Mouse (Mus musculus): ENCODE results near the gene Cyb561d1.
A peak's percentile ranks its signal among the peaks of the same experiment; 100 is the strongest.

The Cyb561d1 gene

GRCm38 (mm10) chr3:108203621-108204325 lies 2.8 kb upstream of the Cyb561d1 start:
- DNase-seq = peak; percentile 81

DNA sequence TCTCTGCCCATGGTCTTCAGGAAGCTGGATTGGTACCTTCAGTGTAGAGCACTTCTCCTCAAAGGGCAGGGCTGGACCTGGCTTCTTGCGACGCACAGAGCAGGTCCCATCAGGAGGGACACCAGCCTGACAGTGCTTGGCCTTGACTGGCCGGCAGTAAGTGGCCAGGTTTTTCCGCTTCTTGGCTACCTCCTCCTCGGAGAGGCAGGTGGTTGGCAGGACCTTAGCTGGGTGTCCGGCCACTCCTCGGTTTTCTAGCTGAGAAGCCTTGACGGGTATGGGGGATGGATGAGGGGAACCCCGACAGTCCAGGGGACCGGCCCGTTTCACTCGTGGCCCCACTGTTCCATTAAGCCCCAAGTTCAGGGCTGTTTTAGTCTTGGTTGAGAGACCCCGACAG lies 2.2 kb upstream of the Cyb561d1 start:
- no peak for DNase-seq

DNA sequence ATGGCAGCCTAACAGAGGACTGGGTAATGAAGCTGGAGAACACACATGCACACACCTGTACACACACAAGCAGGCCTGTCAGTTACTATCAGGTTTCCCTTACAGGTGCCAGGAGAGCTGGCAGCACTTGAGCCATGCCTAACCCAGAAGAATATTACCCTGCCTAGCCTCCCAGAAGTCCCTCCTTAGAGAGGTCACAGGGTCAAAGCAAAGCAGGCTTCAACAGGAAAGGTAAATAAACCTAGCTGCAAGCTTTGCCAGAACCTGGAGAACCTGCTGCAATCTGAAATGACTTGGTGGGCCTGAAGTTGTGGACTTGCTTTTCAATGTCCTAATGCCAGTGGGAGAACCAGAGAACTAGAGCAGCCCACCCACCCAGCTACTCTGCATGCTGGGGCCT lies 1.5 kb upstream of the Cyb561d1 start:
- no peak for DNase-seq

DNA sequence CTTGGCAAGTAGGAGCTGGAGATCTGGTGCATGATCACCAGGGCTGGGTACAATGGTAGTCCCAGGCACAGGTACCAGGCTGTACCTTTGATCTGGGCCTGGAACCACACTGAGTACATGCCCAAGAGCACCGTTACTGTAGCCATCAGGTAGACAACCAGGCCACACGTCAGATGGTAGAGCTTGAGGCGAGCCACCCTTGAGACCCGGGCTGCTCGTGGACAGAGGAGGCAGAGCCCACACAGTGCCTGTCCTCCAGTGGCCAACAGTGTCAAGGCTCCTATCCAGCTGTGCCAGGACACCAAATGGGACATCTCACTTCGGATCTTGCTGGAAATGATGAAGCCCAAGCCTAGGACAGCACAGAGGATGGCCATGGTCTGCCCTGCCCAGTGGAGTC lies 1.8 kb downstream of the Cyb561d1 start:
- no peak for DNase-seq

DNA sequence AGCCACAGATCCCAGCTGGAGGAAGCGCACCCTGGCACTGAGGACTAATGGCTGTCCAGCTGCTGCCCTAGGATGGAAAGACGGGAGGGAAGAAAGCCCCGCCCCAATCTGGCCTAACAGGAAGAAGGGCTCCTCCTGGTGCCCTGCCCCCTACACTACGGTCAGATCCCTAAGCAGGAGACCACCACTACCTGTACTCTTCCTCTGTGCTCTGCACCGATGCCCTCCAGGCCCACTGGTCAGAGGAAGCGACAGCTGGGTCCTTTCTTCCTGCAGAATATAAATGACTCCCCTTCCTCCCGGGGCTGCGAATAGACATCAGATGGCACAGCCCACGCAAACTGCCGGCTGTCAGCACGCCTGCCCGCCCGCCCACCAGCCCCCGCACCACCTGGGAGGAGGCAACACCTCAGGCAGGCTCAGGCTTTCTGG lies 3.9 kb downstream of the Cyb561d1 start:
- DNase-seq = peak; percentile 77

DNA sequence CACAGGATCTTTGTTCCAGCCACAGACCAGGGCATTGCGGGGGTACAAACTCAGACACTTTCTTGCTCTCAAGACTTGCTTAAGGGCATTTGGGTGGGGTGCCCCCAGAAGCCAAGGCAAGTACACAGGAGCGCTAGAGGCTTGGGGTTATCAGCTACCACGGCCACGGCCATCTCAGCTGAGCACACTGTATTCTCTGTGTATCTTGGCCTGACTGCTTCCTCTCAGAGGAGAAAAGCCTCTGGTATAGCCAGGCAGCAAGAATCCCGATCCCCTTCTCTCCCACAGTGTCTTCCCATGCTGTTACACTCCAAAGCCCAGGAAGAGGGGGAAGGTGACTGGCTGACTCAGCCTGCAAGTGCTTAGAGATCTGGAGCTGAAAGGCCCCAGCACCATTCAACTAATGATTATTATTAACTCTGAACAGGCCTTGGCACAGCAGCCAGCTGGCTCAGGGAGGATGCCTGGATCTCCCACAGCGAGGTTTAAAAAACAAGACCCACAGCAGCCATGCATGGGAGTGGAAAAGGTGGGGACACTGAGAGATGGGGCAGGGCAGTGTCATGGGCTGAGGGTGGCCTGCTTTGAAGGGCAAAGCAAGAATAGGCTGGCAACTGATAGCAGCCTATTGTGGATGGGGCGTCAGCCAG lies 4.9 kb downstream of the Cyb561d1 start:
- DNase-seq = no peak

GRCm38 (mm10) chr3:108195287-108195686 lies 5.7 kb downstream of the Cyb561d1 start:
- DNase-seq = no peak

GRCm38 (mm10) chr3:108193686-108194085 lies 7.3 kb downstream of the Cyb561d1 start:
- DNase-seq = no peak

DNA sequence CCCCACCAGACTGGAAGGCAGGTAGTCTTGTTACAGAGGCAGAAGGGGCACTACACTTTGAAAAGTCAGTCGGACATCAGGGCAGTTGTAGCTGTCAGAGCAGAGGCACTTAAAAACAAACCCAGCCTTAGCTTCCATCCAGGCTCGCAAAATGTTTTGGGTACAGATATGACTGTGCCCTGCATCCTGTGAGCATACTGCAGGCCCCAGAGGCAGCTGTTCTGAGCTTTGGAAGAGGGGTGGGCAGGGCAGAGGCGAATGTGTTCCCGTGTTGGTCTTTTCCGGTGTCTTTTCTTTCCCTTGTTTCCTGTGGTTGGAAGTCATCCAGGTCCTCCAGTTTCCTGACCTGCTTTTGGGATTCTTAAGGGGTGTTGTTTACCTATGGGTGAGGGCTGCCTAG lies 11.1 kb downstream of the Cyb561d1 start:
- no peak for DNase-seq

DNA sequence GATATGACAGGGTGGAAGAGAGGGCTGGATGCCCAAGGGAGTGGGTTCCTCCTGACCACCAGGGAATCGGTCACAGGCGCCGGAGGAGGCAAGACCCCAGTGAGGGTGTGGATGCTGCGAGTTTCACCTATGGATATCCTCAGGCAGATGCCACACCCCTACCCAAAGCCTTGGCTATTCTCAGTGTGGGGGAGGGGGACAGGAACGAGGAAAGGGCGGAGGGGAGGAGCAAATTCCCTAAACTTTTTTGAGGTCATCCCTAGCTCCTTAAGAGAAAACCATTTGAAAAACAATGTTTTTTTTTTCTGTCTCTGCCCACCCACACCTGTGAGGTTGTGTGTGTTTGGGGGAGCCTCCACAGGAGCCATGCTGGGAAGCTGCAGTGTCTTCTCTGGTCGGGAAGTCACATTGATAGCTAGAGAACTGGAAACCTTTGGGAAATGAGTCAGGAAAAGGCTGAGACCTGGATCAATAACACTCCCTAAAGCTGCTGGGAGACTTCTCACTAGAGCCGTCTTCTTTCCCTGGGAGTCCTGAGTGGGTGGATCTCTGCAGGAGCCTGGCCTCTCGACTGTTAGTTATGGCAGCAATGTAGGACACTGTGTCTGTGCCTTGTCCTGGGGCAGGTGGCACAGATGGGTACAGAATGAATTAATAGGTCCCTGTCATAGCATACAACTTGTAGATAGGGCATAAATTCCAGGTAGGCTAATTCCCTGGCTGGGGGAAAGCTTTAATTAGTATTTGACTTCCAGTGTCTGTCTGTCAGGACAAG lies 12.1 kb downstream of the Cyb561d1 start:
- DNase-seq = no peak

DNA sequence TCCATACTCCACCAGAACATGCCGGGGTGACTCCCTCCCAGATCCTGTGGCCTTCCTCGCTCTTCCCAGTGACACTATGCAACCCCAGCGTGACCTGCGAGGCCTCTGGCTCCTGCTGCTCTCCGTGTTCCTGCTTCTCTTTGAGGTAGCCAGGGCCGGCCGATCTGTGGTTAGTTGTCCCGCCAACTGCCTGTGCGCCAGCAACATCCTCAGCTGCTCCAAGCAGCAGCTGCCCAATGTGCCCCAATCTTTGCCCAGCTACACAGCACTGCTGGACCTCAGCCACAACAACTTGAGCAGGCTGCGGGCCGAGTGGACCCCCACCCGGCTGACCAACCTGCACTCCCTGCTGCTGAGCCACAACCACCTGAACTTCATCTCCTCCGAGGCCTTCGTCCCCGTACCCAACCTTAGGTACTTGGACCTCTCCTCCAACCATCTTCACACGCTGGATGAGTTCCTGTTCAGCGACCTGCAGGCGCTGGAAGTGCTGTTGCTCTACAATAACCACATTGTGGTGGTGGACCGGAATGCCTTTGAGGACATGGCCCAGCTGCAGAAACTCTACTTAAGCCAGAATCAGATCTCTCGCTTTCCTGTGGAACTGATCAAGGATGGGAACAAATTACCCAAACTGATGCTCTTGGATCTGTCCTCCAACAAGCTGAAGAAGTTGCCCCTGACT lies 13.8 kb downstream of the Cyb561d1 start:
- no peak for DNase-seq

DNA sequence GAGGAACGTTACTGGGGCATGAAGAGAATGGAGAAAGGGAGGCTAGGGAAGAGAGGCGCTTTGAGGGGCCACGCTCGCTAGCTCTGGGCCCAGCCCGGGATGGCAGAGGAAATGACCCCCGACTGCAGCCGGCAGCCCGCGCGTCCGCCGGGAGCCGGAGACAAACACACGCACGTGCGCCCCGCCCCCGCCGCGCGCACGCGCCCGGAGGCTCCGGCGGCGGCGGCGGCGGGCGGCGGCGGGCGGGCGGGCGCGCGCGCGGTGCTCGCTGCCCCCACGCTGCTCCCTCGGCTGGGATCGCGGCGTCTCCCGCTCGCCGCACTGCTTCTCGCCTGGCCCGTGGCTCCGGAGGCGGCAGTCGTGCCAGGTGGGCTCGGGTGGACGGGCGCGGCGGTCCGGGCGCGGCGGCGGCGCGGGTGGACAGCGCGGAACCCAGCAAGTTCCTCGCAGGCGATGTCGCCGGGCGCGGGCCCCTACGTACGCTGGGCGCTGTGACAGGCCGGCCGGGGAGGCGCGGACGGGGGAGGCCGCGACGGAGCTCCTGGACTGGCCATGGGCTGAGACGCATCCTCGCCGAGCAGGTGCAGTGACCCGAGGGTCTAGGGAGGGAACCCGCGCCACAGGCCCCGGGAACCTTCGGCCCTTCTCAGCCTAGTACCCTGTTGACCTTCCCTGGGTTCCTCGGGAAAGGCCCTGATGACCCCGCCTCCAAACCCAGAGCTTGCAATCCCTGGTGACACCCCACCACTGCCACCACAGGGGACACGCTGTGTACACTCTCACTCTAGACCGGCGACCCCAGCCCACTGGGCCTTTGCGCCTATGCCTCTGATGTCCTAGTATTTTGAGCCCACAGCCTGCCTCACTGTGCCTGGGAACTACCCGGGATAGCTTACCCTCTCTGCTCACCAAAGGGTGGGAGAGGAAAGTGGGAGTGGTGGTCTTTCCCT lies 14.6 kb downstream of the Cyb561d1 start, which contains the start of gene Amigo1:
Gene Amigo1 (plus strand): TSS at position 238 of the 950 bp plus-strand sequence.
- DNase-seq = peak; percentile 75

DNA sequence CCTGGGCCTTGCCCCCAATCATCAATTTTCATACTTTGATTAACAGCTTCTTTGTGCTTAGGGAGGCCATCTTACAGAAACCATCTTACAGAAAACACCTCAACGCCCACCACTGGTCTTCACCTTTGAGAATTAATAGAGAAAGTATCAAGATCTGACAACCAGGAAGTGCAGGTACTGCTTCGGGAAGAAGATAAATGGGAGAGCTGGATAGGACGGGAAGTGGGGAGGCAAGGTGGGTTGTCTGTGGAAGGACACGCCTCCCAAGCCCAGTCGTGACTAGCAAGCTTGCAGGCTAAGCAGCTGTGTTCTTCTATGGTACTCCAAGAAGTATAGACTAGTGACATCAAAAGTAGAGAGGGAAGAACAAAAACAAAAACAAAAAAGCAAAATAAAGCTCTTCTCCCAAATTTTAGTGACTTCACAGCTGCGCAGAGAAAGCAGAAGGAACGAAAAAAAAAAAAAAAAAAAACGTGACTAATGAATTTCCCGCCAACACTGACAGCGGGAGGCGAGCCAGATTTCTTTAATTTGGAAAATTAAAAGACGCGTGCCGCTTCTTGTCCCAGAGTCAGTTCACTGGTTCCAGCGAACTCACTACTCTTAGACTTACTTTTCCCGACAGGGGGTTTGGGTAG lies 15.4 kb downstream of the Cyb561d1 start:
- DNase-seq = no peak

DNA sequence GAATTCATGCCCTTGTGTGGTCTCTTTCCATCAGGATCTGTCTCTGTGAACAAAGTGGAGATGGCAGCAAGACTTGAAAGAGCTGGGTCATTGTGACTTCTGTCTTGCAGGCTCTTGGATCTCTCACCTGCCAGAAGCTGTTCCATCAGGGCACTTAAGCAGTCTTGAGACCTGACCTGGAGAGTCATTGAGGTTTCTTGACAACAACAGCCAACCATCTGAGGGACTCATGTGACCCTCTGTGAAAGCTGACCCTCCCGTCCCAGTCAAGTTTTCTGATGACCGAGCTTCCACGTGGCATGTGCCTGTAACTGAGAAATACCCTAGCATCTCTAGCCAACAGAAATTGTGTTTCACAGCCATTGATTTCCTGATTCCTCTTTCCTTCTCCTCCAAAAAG lies 16.3 kb downstream of the Cyb561d1 start:
- no peak for DNase-seq

GRCm38 (mm10) chr3:108180514-108180913 lies 20.5 kb downstream of the Cyb561d1 start:
- DNase-seq = no peak

DNA sequence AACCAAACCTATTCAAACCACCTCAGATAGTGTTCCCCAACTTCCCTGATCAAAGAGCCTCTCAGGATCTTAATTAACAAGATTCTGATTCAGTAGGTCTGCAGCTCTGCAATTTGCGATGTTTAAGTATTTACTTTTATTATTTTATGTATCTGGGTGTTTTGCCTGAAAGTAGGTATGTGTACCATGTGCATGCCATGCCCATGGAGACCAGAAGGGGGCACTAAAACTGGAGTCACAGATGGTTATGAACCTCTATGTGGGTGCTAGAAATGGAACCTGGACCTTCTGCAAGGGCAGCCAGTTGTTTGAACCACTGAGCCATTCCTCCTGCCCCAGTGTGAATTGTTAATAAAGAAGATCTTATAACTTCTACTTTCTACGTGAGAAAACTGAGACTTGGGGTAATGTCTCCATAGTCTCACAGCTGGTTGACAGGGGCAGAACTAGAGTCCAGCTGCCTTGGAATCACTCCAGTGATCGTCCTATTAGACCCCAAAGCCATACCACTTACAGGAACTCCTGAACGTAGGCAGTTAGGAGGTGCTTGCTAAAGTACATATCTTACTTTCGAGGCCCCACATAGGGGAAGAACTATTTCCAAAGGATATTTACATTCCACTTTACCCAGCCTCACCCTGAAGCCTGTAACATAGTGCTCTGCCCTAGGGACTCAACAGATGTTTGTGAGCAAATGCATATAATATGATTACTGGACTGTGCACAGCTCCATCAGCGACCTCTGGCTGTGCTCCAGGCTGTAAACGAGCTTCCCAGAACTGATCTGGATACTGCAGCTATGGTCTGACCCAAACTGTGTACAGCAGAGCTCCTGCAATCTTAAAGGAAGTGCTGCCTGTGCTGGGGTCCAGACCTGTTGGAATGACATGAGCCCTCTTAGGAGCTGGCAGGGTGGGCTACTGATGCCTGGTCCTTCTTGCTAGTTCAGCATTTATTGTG lies 22.0 kb downstream of the Cyb561d1 start:
- DNase-seq = no peak

- peak; percentile 84 for DNase-seq
Measured at GRCm38 (mm10) chr3:108174672-108175531, 26.1 kb downstream of the Cyb561d1 start.

- DNase-seq = peak; percentile 36
Measured at GRCm38 (mm10) chr3:108169199-108169598, 31.8 kb downstream of the Cyb561d1 start.

DNA sequence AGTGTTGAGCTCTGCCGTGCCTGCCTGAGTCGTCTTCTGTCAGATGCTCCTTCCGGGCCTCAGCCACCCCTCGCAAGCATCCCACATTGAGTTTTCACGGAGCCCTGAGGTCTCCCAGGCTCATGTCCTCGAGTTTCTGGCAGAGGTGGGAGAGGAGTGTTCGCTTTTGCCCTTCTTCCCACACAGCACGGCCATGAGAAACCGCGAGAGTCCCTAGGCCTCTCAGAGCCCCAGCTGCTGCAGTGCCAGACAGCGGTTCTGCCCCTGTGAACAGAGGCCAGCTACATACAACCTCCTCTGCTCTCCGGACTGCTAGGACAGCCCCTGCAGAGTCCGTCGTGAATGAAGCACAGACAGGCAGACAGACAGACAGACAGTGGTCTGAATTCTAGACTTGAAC lies 33.5 kb downstream of the Cyb561d1 start:
- DNase-seq = peak; percentile 14

Data from retina, postnatal 1 day (tissue).